Mouse (Mus musculus): Measurements from ENCODE around the gene St5. TPM values are rescaled to one million over a fixed set of nuclear protein-coding genes. Genes with fewer than 3 reads are reported as not detected.

St5 gene
- polyA plus RNA-seq, 2 experiments from 2014 or later = 1.8 to 3.9 TPM

Other genes starting within 250 kb of the St5 start
- gene Trim66, start 195.5 kb downstream of the St5 start, polyA plus RNA-seq (2017; shearing (Covaris generic)) = not detected
- 100 to 1,000 TPM; 210 to 315 TPM for gene Rpl27a, start 184.5 kb downstream of the St5 start, polyA plus RNA-seq (2017; shearing (Covaris generic))
- gene Akip1, start 85 bp upstream of the St5 start, polyA plus RNA-seq (2017; shearing (Covaris generic)) = 10 to 100 TPM; 28.6 to 32.8 TPM
- gene BC051019, start 20.2 kb upstream of the St5 start, polyA plus RNA-seq (2017; shearing (Covaris generic)) = under 1 TPM in 1 of 2 experiments, not detected in 1; 0.38 TPM
- not detected for gene Ascl3, start 28.1 kb upstream of the St5 start, polyA plus RNA-seq (2017; shearing (Covaris generic))
- gene Tmem9b, start 49.3 kb upstream of the St5 start, polyA plus RNA-seq (2017; shearing (Covaris generic)) = 100 to 1,000 TPM in 1 of 2 experiments, 10 to 100 TPM in 1; 83.6 to 102 TPM
- under 1 TPM; 0.30 to 0.73 TPM for gene Nrip3, start 78.4 kb upstream of the St5 start, polyA plus RNA-seq (2017; shearing (Covaris generic))
- gene Scube2, start 162.1 kb upstream of the St5 start, polyA plus RNA-seq (2017; shearing (Covaris generic)) = not detected

Measured in CD4-positive, CD25-positive, alpha-beta regulatory T cell, adult 4 months (primary cell).